Mouse (Mus musculus) stomach, postnatal 0 days (tissue): Measurements from ENCODE around the gene Oscar. TPM values are rescaled to one million over a fixed set of nuclear protein-coding genes. Genes with fewer than 3 reads are reported as not detected.
A peak's percentile ranks its signal among the peaks of the same experiment; 100 is the strongest.

ENCODE experiments used
- ATAC-seq: fragments of 200-750 bp; cut with Nextera tagmentation; 2 replicates; pipeline ENCODE4 v1.8.0; 2017; ENCODE audit not compliant: low FRiP score, low TSS enrichment
- DNase-seq: peaks from one replicate; pipeline ENCODE4 v3.0.0-alpha.2; 2016; ENCODE audit warnings: low spot score
- H3K27ac ChIP-seq: fragments of 300-500 bp; sonication (generic); replicated peaks from 2 replicates; pipeline ENCODE4 v1.5.1; 2014; ENCODE audit warnings: mild to moderate bottlenecking, control low read depth
- H3K27me3 ChIP-seq: fragments of 300-500 bp; sonication (generic); 2 replicates; pipeline ENCODE4 v1.6.1; 2014; ENCODE audit warnings: low read length; ENCODE audit not compliant: control insufficient read depth, insufficient read depth
- H3K36me3 ChIP-seq: fragments of 300-500 bp; sonication (generic); 2 replicates; pipeline ENCODE4 v1.6.1; 2014; ENCODE audit warnings: low read length, mixed read lengths; ENCODE audit not compliant: control insufficient read depth, insufficient read depth
- H3K4me1 ChIP-seq: fragments of 300-500 bp; sonication (generic); replicated peaks from 2 replicates; pipeline ENCODE4 v1.6.1; 2014; ENCODE audit warnings: antibody characterized with exemption; ENCODE audit not compliant: control insufficient read depth, insufficient read depth
- H3K4me2 ChIP-seq: fragments of 300-500 bp; sonication (generic); replicated peaks from 2 replicates; pipeline ENCODE4 v1.6.1; 2014; ENCODE audit warnings: low read depth, mild to moderate bottlenecking, control low read depth, moderate library complexity
- H3K4me3 ChIP-seq: fragments of 300-500 bp; sonication (generic); 2 replicates; pipeline ENCODE4 v1.5.1; 2014; ENCODE audit warnings: low read depth, low read length, control low read depth
- H3K9ac ChIP-seq: fragments of 300-500 bp; sonication (generic); 2 replicates; pipeline ENCODE4 v1.6.1; 2014; ENCODE audit warnings: mild to moderate bottlenecking, low read length, control low read depth, mixed read lengths
- H3K9me3 ChIP-seq: fragments of 300-500 bp; sonication (generic); 2 replicates; pipeline ENCODE4 v1.6.1; 2016; ENCODE audit warnings: low read length; ENCODE audit not compliant: control insufficient read depth
- CTCF ChIP-seq: IDR thresholded peaks from 2 replicates; pipeline ENCODE4 v1.5.1; 2016; ENCODE audit warnings: antibody characterized with exemption, low read depth, mild to moderate bottlenecking, moderate library complexity
- EP300 ChIP-seq: optimal IDR thresholded peaks from 2 replicates; pipeline ENCODE3; 2016; ENCODE audit warnings: antibody characterized with exemption
- WGBS: fragments of 180-500 bp; shearing (Covaris S2); extraction: QIAGEN DNeasy Blood & Tissue Kit; methylation state at CpG from one replicate; pipeline ENCODE4 v1.1.7; 2014; 5-methylcytosine and 5-hydroxymethylcytosine counted together
- polyA plus RNA-seq: library from polyadenylated mRNA; unstranded; fragments of >200 nt; fragmentation: Nextera tagmentation; extraction: Ambion mirVana; gene quantifications from 2 replicates; pipeline ENCODE4 v1.2.1, GENCODE M21; 2015

Gene Oscar
- polyA plus RNA-seq, 1 experiment from 2014 or later, result 0.06 TPM

DNA sequence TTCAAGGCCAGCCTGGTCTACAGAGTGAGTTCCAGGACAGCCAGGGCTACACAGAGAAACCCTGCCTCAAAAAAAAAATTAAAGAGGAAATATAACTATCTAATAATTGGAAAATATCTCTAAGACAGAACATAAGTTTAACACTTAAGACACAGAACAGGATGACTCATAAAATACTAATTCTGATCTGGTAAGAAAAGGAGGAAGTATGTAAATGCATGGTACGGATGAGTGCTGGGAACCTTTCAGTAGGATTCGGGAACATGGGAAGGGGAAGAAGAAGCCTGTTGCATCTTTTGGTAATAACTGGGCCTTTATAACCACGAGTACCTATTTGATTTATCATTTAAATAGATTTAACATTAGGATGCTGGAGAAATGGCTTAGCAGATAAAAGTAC lies 1.9 kb downstream of the Oscar start:
- 66% methylated on average over 3 of the region's 3 CpGs for WGBS
- no peak for TF ChIP-seq EP300
- ATAC-seq (no peak), DNase-seq (no peak)
- Histone ChIP-seq H3K4me3 (no peak overlapping the region), H3K36me3 (no peaks in the 10 kb centered on the region), H3K9me3 (no peaks in the 10 kb centered on the region), H3K27me3 (no peaks in the 10 kb centered on the region), H3K4me1 (no peaks in the 10 kb centered on the region), H3K27ac (no peak overlapping the region), H3K9ac (no peak overlapping the region), H3K4me2 (no peak overlapping the region)

GRCm38 (mm10) chr7:3611006-3611405 lies 5.0 kb downstream of the Oscar start:
- TF ChIP-seq CTCF (no peak), EP300 (no peak)
- no peaks in the 10 kb centered on the region for H3K27me3 ChIP-seq
- H3K4me2 ChIP-seq, result no peak overlapping the region
- H3K27ac ChIP-seq, result no peak overlapping the region
- H3K4me3 ChIP-seq, result no peak overlapping the region
- peak; percentile 71 for DNase-seq
- H3K9ac ChIP-seq, result no peak overlapping the region
- ATAC-seq, result peak; percentile 84
- 71% methylated on average over 13 of the region's 13 CpGs for WGBS
- no peaks in the 10 kb centered on the region for H3K9me3 ChIP-seq
- H3K4me1 ChIP-seq, result no peaks in the 10 kb centered on the region
- no peaks in the 10 kb centered on the region for H3K36me3 ChIP-seq

GRCm38 (mm10) chr7:3610437-3610836 lies 5.5 kb downstream of the Oscar start:
- TF ChIP-seq EP300, result no peak
- no peak for TF ChIP-seq CTCF
- H3K27ac ChIP-seq, result no peak overlapping the region
- H3K36me3 ChIP-seq, result no peaks in the 10 kb centered on the region
- no peak overlapping the region for H3K4me2 ChIP-seq
- no peaks in the 10 kb centered on the region for H3K9me3 ChIP-seq
- no peak for DNase-seq
- ATAC-seq, result no peak
- no peaks in the 10 kb centered on the region for H3K4me1 ChIP-seq
- no peaks in the 10 kb centered on the region for H3K27me3 ChIP-seq
- no peak overlapping the region for H3K4me3 ChIP-seq
- no peak overlapping the region for H3K9ac ChIP-seq
- 67% methylated on average over 3 of the region's 3 CpGs for WGBS

GRCm38 (mm10) chr7:3609082-3609481 lies 6.9 kb downstream of the Oscar start:
- Histone ChIP-seq H3K4me1 (no peaks in the 10 kb centered on the region), H3K4me2 (no peak overlapping the region), H3K27ac (no peak overlapping the region), H3K27me3 (no peaks in the 10 kb centered on the region), H3K9ac (no peak overlapping the region), H3K4me3 (no peak overlapping the region), H3K9me3 (no peaks in the 10 kb centered on the region), H3K36me3 (no peaks in the 10 kb centered on the region)
- TF ChIP-seq CTCF (no peak), EP300 (no peak)
- ATAC-seq (no peak), DNase-seq (no peak)
- WGBS, result 46% methylated on average over 3 of the region's 3 CpGs

DNA sequence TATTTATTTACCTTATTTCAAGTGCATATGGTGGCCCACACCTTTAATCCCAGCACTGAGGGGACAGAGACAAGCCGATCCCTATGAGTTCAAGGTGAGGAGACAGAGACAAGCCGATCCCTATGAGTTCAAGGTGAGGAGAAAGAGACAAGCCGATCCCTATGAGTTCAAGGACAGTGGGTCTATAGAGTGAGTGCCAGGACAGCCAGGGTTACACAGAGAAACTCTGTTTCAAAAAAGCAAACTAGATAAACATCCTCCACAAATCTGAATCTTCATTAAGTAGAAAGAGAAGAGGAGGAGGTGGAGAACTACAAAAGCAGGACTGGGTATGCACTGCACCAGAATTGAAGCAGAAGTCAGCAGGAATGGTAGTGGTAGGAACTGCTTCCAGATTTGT lies 7.3 kb downstream of the Oscar start:
- Histone ChIP-seq H3K4me1 (no peaks in the 10 kb centered on the region), H3K36me3 (no peaks in the 10 kb centered on the region), H3K27me3 (no peaks in the 10 kb centered on the region), H3K27ac (no peak overlapping the region), H3K9me3 (no peaks in the 10 kb centered on the region), H3K9ac (no peak overlapping the region), H3K4me2 (no peak overlapping the region), H3K4me3 (no peak overlapping the region)
- DNase-seq (no peak), ATAC-seq (no peak)
- no peak for TF ChIP-seq CTCF
- no peak for TF ChIP-seq EP300
- 91% methylated on average over 3 of the region's 3 CpGs for WGBS

GRCm38 (mm10) chr7:3607391-3607790 lies 8.6 kb downstream of the Oscar start:
- no peak overlapping the region for H3K4me3 ChIP-seq
- ATAC-seq (no peak), DNase-seq (no peak)
- H3K4me2 ChIP-seq, result no peak overlapping the region
- H3K4me1 ChIP-seq, result no peaks in the 10 kb centered on the region
- H3K9me3 ChIP-seq, result no peaks in the 10 kb centered on the region
- no peak overlapping the region for H3K27ac ChIP-seq
- 73% methylated on average over 6 of the region's 6 CpGs for WGBS
- no peaks in the 10 kb centered on the region for H3K27me3 ChIP-seq
- H3K36me3 ChIP-seq, result no peaks in the 10 kb centered on the region
- TF ChIP-seq CTCF, result no peak
- no peak for TF ChIP-seq EP300
- H3K9ac ChIP-seq, result no peak overlapping the region
